Mouse (Mus musculus): ENCODE measurements around the gene Opn4. TPM values are rescaled to one million over a fixed set of nuclear protein-coding genes. Genes with fewer than 3 reads are reported as not detected.

Gene Opn4
- not detected in 2 replicates for polyA plus RNA-seq (2015; fragmentation: Nextera tagmentation; extraction: Ambion mirVana)

GRCm38 (mm10) chr14:34599941-34600340, at the start of gene Opn4:
Gene Opn4 (minus strand): TSS chr14:34600142.

GRCm38 (mm10) chr14:34588498-34588897, 11.4 kb downstream of the Opn4 start, which contains the start of gene Ldb3:
Gene Ldb3 (minus strand): TSS chr14:34588682.

Other genes with a start within 250 kb of the Opn4 start
- not detected in 2 replicates for gene Fam25c, start 244.7 kb downstream of the Opn4 start, polyA plus RNA-seq (2015; fragmentation: Nextera tagmentation; extraction: Ambion mirVana)
- gene Sncg, start 225.4 kb downstream of the Opn4 start, polyA plus RNA-seq (2015; fragmentation: Nextera tagmentation; extraction: Ambion mirVana) = 289 and 298 TPM in 2 replicates
- gene Mmrn2, start 224.7 kb downstream of the Opn4 start, polyA plus RNA-seq (2015; fragmentation: Nextera tagmentation; extraction: Ambion mirVana) = 1.6 and 1.9 TPM in 2 replicates
- gene Bmpr1a, start 96.8 kb downstream of the Opn4 start, polyA plus RNA-seq (2015; fragmentation: Nextera tagmentation; extraction: Ambion mirVana) = 20.3 and 21.0 TPM in 2 replicates
- not detected in 2 replicates for gene 9230112D13Rik, start 77.3 kb downstream of the Opn4 start, polyA plus RNA-seq (2015; fragmentation: Nextera tagmentation; extraction: Ambion mirVana)
- gene Ldb3, start 11.5 kb downstream of the Opn4 start, polyA plus RNA-seq (2015; fragmentation: Nextera tagmentation; extraction: Ambion mirVana) = 1.6 and 1.7 TPM in 2 replicates
- 10.3 and 12.3 TPM in 2 replicates for gene Wapl, start 73.8 kb upstream of the Opn4 start, polyA plus RNA-seq (2015; fragmentation: Nextera tagmentation; extraction: Ambion mirVana)
- 10.6 and 12.7 TPM in 2 replicates for gene Grid1, start 220.0 kb upstream of the Opn4 start, polyA plus RNA-seq (2015; fragmentation: Nextera tagmentation; extraction: Ambion mirVana)